Mouse (Mus musculus): Measurements from ENCODE around the gene Kctd6.
"Not testable (repeated sequence)": the region's sequence is repeated elsewhere in the genome, so short reads cannot be mapped to it uniquely, and the experiment has no call there.

Gene Kctd6

DNA sequence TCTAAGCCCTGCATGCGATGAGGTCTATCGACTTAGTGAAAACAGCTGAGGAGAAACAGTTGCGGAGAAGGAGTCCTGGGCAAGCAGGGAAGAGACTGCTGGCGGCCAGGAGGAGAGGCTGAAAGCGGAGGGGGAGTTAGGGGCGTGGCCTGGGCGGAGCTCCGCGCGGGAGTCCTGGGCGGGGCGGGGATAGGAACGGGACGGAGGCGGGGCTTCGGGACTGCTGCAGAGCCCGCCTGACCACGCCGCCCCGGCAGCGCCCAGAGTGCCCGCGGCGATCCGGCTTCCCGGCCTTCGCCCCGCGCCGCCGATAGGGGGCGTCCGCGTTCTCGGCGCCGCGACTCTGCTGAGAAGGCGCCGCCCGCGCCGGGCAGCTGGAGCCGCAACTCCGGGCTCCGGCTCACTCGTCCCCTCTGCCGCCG, at the start of gene Kctd6:
Gene Kctd6, plus strand, starts transcription at position 338 of the 422 bp plus-strand sequence.
- peak; percentile 96 for DNase-seq (ENCODE audit: low spot score in 2 of 2)

DNA sequence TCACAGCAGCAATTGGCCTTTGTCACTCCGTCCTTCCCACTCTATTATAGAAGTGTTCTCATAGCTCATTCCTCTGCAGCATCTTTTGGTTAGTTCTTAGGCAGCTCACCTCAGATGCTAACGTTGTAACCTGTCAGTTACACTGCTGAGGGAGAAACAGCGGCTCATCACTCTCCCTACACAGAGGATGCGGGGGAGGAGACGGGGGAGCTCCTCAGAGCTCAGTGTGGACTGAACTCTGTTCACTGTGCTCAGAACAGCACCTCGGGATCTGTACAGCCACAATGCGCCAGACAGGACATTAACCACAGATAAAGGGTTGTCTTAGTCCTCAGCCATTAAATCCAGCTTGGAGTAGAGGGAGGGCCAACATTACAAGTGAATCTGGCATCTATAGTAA, 49.5 kb upstream of the Kctd6 start:
- no peak for DNase-seq (ENCODE audit: low spot score in 2 of 2)

DNA sequence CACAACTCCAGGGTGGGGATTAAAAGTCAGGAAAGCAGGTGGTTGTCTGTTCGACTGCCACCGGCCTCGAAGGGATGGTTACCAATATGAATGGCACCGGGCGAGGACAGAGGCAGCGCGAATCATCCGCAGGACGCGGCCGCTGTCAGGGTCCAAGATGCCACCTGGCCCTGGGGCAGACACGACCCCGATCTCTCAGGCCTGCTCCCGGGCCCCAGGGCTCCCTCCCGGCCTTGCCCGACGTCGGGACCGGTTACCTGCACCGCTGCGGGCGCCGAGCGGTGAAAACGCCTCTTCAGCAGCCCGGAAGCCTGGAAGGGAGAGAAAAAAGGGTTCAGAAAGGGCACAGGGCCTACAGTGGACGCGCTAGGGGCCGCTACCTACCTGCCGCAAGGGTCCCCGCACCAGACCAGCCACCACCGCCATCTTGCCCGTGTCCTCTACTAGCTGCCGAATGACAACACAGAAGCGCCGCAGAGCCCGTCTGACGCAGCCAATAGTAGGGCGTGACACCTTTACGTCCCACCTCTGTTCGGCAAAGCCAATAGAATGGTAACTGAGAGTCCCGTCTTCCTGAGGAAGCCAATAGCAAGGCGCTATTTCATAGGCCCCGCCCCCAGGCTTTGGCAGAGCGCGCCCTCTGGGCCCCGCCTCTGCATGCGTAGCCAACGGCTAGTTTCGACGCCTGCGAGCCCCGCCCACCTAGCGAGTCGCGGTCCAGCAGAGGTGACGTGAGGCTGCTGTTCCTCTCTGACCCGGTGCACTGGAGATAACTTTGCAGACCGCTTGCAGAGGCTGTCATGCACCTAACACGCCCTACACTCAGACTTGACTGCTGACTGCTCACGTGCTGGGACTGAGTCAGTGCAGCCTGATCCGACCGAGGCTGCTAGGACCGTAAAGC, 41.2 kb upstream of the Kctd6 start, which contains the start of gene Pdhb:
Gene Pdhb, minus strand, starts transcription at position 519 of the 904 bp plus-strand sequence.
- peak; percentile 99 to 100 for DNase-seq (ENCODE audit: low spot score in 2 of 2)

DNA sequence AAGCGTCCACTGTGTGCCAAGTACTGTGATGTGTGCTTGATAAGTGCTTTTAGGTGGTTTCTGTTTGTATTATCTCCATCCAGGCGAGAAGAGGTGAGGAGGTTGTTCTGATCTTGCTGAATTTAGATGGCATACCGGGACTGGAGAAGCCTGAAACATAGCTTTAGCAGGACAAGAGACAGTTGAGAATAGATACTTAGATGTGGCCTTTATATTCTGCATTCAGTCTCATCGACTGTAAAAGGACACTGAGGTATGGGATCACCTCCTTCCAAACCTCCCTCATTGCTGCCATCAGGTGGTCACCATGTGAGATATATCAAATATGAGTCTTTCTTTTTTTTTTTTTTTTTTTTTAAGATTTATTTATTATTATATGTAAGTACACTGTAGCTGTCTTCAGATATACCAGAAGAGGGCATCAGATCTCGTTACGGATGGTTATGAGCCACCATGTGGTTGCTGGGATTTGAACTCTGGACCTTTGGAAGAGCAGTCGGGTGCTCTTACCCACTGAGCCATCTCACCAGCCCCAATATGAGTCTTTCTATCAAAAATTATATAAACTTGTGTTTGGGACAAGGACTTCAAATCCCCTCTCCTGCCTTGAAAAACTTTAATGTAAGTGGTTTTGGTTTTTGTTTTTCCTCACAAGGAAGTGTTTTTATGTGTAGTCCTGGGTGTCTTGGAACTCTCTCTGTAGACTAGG, 40.2 kb upstream of the Kctd6 start:
- not testable (repeated sequence) for DNase-seq (ENCODE audit: low spot score in 2 of 2)

DNA sequence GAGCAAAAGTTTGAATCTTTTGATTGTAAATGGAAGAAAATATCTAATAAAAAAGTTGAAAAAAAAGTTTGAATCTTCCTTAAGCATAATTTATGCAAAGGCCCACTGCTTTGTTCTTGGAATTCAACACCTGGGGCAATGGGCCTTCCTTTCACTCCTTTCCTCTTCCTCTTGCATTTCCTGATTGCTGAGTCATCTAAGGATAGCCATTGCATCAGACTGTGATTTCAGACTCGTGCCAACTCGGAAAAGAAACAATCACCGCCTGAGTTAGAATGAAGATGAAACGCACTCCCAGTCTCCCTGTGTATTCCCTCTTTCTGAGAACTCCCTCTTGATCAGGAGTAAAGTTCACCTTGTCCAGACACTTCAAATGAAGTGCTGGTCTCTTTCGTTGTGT, 39.3 kb upstream of the Kctd6 start:
- DNase-seq (ENCODE audit: low spot score in 2 of 2): no peak

DNA sequence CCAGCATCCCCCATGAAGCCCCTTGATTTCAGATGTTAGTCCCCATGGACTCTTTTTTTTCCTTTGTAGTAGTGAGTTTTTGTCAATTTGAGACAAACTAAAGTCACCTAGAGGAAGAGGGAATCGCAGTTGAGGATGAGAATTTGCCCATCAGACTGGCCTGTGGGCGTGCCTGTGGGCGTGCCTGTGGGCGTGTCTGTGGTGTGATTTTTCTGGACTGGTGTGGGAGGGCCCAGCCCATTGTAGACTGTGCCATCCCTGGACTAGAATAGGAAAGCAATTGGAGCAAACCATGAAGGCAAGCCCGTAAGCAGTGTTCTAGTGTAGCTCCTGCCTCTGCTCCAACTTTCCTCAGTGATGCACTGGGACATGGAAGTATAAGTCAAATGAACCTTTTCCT, 37.7 kb upstream of the Kctd6 start:
- no peak for DNase-seq (ENCODE audit: low spot score in 2 of 2)

DNA sequence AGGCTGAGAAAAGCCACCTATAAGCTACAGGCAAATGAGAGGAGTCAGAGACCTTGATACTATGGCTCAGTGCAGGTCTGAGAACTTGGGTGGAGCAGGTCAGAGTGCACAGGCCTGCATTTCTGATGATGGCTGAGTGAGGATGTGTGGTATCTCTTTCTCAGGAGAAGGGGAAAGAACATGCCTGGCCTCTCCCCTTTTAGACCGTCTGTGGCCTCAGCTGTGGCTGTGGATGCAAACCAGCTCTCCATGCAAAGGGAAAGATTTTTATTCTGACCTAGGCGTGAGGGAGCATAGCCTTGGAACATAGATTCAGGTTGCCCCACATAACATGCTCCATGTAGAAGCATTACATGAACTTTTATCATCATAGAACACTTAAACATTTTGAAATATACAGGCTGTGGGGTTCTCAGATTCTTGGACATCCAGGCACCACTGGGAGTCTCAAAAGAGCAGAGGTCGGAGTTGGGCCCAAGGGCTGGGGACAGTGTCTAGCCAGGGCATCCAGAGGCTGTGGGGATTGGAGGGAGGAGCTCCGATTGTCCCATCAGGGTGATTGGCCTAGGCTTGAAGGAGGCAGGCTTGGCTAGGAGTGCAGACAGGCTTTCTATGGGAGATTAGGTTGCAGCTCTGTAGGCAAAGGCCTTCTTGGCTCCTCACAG, 33.4 kb upstream of the Kctd6 start:
- no peak for DNase-seq (ENCODE audit: low spot score in 2 of 2)

DNA sequence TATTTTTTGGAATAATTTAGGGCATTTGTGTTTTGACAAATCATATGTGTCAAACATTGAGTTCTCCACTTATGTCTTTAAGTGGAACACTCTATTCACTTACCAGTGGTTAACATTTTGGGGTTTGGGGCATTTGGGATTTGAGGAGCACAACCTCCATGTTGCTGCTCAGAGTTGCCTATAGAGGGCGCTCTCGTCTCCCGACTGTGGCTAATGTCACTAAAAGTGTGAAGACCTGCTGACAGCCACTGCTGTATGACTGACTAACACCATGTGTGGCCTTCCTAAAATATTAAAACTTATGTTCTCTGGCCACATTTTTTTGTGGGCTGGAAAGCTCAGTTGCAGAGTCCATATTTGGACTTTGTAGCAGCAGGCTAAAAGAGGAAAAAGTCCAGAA, 30.6 kb upstream of the Kctd6 start:
- no peak for DNase-seq (ENCODE audit: low spot score in 2 of 2)

DNA sequence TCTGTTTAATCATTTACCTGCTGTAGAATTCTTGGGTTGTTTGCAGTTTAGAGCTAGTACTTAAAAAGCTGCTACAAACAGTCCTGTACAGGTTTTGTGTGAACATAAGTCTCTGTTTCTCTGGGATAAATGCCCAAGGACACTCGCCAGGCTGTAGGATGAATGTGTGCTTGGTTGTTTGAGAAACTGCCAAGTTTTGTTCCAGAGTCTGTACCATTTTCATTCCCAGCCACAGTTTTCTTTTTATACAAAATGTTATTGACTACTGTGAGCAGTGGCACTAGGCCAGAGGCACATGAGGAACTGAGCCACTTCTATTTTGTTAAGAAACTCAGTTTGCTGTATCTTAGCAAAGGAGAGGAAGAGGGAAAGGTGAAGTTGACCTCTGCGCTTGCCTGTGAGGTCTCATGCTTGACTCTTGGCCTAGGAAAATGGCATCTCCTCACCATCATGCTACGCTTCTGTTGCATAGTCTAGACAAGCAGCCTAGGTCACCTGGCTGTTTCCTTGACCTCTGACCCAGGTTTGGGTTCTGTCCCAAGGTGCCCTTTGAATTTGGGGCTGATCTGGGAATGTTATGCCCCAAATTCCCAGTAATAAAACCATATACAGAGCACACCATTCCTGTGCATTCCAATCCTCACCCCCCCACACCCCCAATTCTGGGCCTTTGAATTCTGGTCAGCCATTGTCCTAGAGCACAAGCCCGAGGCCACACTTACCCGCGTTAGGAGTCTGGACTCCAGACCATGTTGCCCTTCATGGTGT, 27.5 kb upstream of the Kctd6 start:
- peak; percentile 68 to 84 for DNase-seq (ENCODE audit: low spot score in 2 of 2)

DNA sequence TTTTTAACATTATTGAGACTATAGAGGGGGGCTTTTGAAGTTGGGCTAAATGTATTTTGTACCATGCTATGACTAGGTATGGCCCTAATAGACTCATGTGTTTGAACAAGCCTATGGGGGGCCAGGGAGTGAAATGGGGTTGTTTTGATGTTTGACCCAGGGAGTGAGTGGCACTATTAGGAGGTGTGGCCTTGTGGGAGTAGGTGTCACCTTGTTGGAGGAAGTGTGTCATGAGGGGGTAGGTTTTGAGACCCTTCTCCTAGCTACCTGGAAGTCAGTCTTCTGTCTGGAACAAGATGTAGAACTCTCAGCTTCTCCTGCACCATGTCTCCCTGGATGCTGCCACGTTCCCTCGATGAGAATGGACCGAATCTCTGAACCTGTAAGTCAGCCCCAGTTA, 23.4 kb upstream of the Kctd6 start:
- DNase-seq (ENCODE audit: low spot score in 2 of 2): no peak

DNA sequence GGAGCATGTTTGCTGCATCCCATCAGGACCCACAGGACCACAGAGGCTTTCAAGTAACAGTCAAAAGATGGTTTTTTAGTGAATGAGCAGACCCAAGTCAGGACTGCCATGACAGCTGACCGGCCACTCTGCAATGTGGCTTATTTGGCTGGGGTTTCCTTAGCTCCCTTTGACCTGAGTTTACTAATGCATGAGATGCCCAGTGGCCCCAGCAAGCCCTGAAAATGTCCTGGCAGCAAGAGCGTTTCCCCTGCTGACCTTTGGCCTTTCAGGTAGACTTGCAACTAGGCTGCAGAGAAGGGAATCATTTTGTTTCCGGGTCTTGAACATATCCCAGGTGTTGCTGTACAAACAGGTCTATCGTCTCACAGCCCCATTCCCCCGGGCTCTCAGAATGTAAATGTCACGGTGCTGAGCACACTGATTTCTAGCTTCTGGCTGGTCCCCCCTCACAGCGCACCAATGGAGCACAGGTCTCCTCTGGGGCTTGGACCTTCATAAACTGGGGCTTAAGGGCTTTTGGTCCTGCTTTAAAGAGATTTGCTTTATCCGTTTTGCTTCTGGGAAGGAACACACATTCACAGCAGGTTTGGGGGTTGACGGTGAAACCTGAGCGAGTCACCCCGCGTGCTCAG, 22.5 kb upstream of the Kctd6 start:
- no peak for DNase-seq (ENCODE audit: low spot score in 2 of 2)

DNA sequence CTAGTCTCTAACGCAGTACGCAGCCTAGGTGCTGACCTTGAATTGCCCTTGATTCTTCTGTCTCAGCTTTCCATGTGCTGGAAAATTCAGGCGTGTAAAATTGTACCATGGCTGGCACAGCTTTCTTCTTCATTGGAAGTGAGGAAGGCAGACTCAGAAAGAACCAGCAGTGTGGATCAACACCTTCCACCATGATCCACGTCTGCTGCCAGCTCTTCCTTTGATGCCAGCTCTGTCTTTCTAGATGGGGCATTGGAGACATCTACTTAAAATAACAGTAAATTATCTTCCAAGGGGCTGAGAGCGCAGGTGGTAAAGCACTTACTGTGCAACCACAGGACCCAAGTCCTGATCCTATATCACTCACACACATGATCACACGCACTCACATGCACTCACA, 21.2 kb upstream of the Kctd6 start:
- DNase-seq (ENCODE audit: low spot score in 2 of 2): no peak

DNA sequence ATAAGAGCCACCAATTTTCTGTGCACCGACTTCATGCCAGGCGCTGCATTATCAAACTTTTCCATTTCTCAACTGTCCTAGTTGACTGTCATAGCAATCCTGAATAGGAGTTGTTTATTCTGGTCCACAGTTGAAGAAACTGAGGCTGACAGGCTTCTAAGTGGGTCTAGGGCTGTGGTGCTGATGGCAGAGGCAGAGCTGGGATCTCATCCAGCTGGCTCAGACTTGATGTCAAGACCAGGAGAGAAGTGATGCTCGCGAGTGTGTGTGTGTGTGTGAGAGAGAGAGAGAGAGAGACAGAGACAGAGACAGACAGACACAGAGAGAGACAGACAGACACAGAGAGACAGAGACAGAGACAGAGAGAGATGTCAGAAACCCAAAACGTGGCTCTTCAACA, 13.2 kb upstream of the Kctd6 start:
- no peak for DNase-seq (ENCODE audit: low spot score in 2 of 2)

DNA sequence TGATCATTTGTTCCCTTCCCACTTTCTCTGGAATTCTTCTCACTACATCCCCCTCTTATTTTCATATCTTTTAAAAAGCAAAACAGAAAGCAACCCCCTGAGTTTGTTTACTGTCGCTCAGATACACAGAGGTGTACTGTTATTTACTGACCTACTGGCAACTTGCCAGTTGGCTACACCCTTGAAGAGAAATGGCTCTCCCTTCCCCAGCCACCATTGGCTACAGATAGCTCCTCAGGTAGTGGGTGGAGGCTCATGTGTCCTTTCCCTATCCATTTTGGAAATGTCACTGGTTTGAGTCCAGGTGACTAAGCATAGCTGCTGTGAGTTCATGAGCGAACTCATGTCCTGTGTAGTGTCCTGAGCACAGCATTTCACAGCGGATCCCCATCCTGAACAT, 12.2 kb upstream of the Kctd6 start:
- no peak for DNase-seq (ENCODE audit: low spot score in 2 of 2)

DNA sequence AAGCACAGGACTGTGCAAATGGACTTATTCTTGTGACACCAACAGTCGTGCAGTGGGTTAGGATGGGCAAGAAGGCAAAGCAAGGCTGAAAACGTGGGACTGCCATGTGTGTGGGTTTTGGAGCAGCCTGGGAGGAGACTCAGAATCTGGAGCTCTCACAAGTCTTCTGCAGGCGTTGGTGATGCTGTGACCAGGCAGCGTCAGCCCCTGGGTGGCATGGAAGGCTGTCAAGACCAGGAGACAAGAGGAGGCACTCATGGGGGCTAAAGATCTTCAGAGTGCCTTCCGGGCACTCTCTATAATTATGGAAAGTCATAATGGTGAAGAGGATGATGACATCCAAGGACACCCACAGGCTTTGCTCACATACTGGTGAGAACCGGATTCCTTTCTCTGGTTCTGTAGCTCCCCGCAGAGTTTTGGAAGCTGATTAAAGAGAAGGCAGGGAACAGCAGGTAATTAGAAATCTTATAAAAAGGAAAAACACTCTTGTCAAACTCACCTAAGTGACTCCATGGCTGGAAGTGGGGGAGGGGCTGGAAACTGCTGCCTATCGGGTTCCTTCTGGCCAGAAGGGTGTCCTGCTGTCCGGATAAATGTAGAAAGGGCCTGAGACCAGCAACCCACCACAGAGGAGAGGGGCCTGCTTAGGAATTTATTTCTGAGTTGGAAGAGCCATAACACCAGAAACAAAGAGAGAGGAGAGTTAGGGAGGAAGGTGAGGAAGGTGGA, 7.6 kb upstream of the Kctd6 start:
- no peak for DNase-seq (ENCODE audit: low spot score in 2 of 2)

DNA sequence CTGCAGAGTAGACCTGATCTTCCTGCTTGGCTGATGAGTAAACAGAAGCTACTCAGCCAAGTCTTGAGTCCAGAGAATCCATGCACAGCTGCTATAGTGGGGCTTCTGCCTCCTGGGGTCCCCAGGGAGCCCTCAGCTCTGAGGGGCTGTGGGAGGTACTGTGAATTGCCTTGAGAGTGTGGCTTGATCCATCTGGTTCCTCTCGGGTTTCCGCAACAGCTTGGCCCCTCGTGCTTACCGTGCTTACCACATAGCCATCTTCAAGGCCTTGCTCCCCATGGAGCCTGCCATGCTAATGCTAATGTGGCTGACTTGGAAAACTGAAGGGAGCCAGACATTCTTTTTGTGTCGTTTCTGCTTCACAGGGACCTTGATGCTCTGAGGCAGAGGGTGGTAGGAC, 6.8 kb upstream of the Kctd6 start:
- no peak for DNase-seq (ENCODE audit: low spot score in 2 of 2)

DNA sequence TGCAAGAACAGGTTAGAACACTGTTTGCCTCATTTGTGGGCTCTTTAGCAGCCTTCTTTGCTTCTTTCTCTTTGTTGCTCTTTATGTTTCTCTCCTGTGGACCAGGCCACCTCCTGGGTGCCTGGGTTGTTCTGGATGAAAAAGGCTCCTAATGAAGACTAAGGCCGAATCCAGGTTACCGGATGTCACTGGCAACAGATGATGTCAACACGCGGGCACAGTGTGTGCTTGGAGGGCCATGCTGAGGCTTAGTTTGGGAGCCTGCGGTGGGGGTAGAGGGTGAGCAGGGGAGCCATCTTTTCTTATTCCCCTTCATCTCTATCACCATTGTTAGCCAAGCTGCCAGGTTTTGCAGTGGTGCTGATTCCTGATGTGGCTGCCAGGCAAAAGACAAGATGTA, 6.4 kb upstream of the Kctd6 start:
- DNase-seq (ENCODE audit: low spot score in 2 of 2): no peak

DNA sequence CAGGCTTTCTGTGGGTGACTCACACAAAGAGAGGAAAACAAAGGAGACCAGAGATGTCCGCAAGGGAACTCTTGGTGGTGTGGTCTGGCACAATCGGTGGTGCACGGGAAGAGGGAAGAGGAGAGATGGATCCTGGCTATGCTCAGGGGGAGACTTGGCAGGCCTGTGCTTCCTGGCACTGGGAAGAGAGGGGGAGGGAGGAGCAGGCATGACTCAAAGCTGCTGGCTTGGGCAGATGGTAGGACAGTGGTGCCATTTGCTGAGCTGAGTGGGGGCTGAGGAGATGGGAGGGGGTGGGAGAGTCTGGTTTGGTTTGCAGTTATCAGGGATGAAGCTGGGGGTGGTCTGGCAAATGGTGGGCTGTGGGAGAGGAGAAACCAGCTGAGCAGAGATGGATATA, 5.1 kb upstream of the Kctd6 start:
- DNase-seq (ENCODE audit: low spot score in 2 of 2): peak; percentile 79 to 83

DNA sequence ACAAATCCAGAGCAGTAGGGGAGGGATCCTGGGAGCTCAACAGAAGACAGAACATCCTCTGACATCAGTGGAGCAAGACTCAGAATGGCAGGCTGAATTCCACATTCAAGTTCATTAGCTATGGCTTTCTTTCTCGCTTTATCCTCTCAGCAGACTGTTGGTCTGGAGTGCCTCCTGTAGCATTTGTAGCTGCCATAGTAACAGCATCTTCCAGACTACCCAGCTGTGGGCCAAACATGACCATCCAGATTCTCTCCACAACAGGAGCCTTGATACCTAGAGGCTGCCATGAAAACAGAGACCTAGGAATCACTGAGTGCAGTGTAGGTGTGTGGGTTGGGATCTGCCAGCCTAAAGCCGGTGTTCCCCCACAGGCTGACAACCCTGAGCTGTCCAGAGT, 4.0 kb upstream of the Kctd6 start:
- DNase-seq (ENCODE audit: low spot score in 2 of 2): no peak

DNA sequence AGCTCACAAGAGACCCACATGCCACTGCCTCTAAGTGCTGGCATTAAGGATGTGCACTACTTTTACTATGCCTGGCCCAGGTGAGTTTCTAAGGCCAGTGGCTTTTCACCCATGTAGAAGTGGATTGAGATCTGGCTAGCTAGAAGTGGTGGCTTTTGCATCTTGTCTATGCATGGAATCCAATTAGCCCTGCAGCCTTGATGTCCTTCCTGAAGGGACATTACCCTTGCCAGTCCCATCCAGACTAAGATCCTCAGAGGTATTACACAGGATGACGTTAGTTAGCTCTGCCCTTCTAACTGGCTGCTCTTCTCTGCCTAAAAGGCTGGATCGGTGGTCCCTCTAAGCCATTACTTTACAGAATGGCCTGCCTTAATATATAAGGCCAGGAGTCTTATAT, 944 bp upstream of the Kctd6 start:
- DNase-seq (ENCODE audit: low spot score in 2 of 2): no peak
